Mouse (Mus musculus): ENCODE measurements around the gene Cblc.

DNA sequence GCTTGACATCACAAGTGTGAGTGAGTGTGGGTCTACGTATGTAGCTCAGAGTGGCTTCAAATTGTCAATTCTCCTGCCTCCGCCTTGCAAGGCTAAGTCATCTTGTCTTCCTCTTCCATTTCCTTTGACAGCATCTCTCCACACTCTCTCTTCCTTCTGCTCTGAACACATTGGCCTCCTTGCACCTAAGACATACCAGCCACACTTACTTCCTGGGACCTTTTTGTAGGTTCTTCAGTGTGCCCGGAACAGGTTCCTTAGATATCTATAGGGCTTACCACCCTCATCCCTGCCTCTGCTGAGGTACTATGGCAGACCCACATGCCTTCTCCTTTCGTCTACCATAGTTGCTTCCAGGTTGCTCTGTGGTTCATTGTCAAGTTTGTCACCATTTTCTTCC is 16.6 kb upstream of the Cblc start:
- no peak for TF ChIP-seq CTCF (IDR thresholded peaks at IDR 0.05; ENCODE audit: control insufficient read depth, insufficient read depth, insufficient read length)
- no peak for TF ChIP-seq MAX (IDR thresholded peaks at IDR 0.05)
- no peak for TF ChIP-seq CEBPB (IDR thresholded peaks at IDR 0.05; ENCODE audit: low read depth)
- no peak for TF ChIP-seq USF1 (IDR thresholded peaks at IDR 0.05; ENCODE audit: low read depth)
- no peak for TF ChIP-seq MYOD1 (IDR thresholded peaks at IDR 0.05; ENCODE audit: control insufficient read depth, insufficient read length, low read depth)

Measured in C2C12 (cell line).